Mouse (Mus musculus): ENCODE data around the gene Slc6a17. TPM values are rescaled to one million over a fixed set of nuclear protein-coding genes. Genes with fewer than 3 reads are reported as not detected.

Gene Slc6a17
- polyA plus RNA-seq, 1 experiment from 2014 or later = 8.3 TPM

GRCm38 (mm10) chr3:107459196-107459772, 58.5 kb downstream of the Slc6a17 start, which contains the start of gene Kcnc4:
Gene Kcnc4 (minus strand): TSS chr3:107459552.
- Histone ChIP-seq H3K36me3 (replicated peaks) (no peaks in the 10 kb centered on the region), H3K4me1 (peaks cover 28% of the 10 kb centered on the region), H3K9ac (peak within 1 kb of the TSS; percentile 60), H3K4me2 (peak within 1 kb of the TSS; percentile 99), H3K27ac (no peak within 1 kb of the TSS; the same call in 1 of the 2 replicates), H3K9me3 (no peaks in the 10 kb centered on the region), H3K27me3 (peaks cover 90% of the 10 kb centered on the region), H3K4me3 (replicated peaks) (peak within 1 kb of the TSS; percentile 58)
- peak; percentile 53 for ATAC-seq (ENCODE audit: low FRiP score)
- under 1% methylated on average over 68 of the region's 68 CpGs for WGBS

- 0 out of 2 replicates have a peak, but pooled peaks have one; percentile 15 for ATAC-seq (ENCODE audit: low FRiP score)
Observed at GRCm38 (mm10) chr3:107458528-107459195, 59.2 kb downstream of the Slc6a17 start.

GRCm38 (mm10) chr3:107458104-107458503, 59.7 kb downstream of the Slc6a17 start:
- Histone ChIP-seq H3K4me1 (peaks cover 28% of the 10 kb centered on the region), H3K4me2 (peak overlapping the region; percentile 99), H3K27me3 (peaks cover 87% of the 10 kb centered on the region), H3K4me3 (replicated peaks) (peak overlapping the region; percentile 58), H3K27ac (no peak overlapping the region), H3K36me3 (replicated peaks) (no peaks in the 10 kb centered on the region), H3K9me3 (no peaks in the 10 kb centered on the region), H3K9ac (0 out of 2 replicates have a peak overlapping the region, but pooled peaks have one; percentile 18)
- 2% methylated on average over 23 of the region's 23 CpGs for WGBS
- no peak for ATAC-seq (ENCODE audit: low FRiP score)

More at GRCm38 (mm10) chr3:107458528-107459195, 59.2 kb downstream of the Slc6a17 start:
- Histone ChIP-seq H3K9me3 (no peaks in the 10 kb centered on the region), H3K9ac (peak overlapping the region; percentile 60; the same call in 1 of the 2 replicates), H3K4me3 (replicated peaks) (peak overlapping the region; percentile 58), H3K27ac (no peak overlapping the region), H3K27me3 (peaks cover 91% of the 10 kb centered on the region), H3K4me2 (peak overlapping the region; percentile 99), H3K36me3 (replicated peaks) (no peaks in the 10 kb centered on the region), H3K4me1 (peaks cover 28% of the 10 kb centered on the region)
- WGBS = under 1% methylated on average over 51 of the region's 51 CpGs

- no peaks in the 10 kb centered on the region for H3K9me3 ChIP-seq
- no peak overlapping the region for H3K9ac ChIP-seq
- ATAC-seq (ENCODE audit: low FRiP score) = no peak
- peaks cover 21% of the 10 kb centered on the region for H3K4me1 ChIP-seq
- WGBS = 82% methylated on average over 4 of the region's 4 CpGs
- H3K4me3 ChIP-seq (replicated peaks) = no peak overlapping the region
- no peak overlapping the region for H3K27ac ChIP-seq
- no peak overlapping the region for H3K4me2 ChIP-seq
- H3K27me3 ChIP-seq = peaks cover 59% of the 10 kb centered on the region
- no peaks in the 10 kb centered on the region for H3K36me3 ChIP-seq (replicated peaks)
Observed at GRCm38 (mm10) chr3:107454280-107454679, 63.5 kb downstream of the Slc6a17 start.

- no peaks in the 10 kb centered on the region for H3K36me3 ChIP-seq (replicated peaks)
- H3K27me3 ChIP-seq = 0 out of 2 replicates have a peak, but pooled peaks cover 6% of the 10 kb centered on the region
- peaks cover 7% of the 10 kb centered on the region; the same call in 1 of the 2 replicates for H3K4me1 ChIP-seq
- H3K4me3 ChIP-seq (replicated peaks) = no peak overlapping the region
- H3K27ac ChIP-seq = no peak overlapping the region
- no peaks in the 10 kb centered on the region for H3K9me3 ChIP-seq
- no peak for ATAC-seq (ENCODE audit: low FRiP score)
- H3K4me2 ChIP-seq = no peak overlapping the region
- no peak overlapping the region for H3K9ac ChIP-seq
- WGBS = 86% methylated on average over 3 of the region's 3 CpGs
Observed at GRCm38 (mm10) chr3:107446822-107447221, 71.0 kb downstream of the Slc6a17 start.

GRCm38 (mm10) chr3:107443866-107444265, 74.0 kb downstream of the Slc6a17 start:
- peaks cover 2% of the 10 kb centered on the region; the same call in 1 of the 2 replicates for H3K4me1 ChIP-seq
- H3K4me2 ChIP-seq = no peak overlapping the region
- no peak overlapping the region for H3K9ac ChIP-seq
- no peak for ATAC-seq (ENCODE audit: low FRiP score)
- H3K27me3 ChIP-seq = 0 out of 2 replicates have a peak, but pooled peaks cover 6% of the 10 kb centered on the region
- H3K9me3 ChIP-seq = no peaks in the 10 kb centered on the region
- H3K4me3 ChIP-seq (replicated peaks) = no peak overlapping the region
- no peak overlapping the region for H3K27ac ChIP-seq
- WGBS = 75% methylated on average over 5 of the region's 5 CpGs
- H3K36me3 ChIP-seq (replicated peaks) = no peaks in the 10 kb centered on the region

GRCm38 (mm10) chr3:107442191-107442590, 75.6 kb downstream of the Slc6a17 start:
- H3K9me3 ChIP-seq = no peaks in the 10 kb centered on the region
- H3K9ac ChIP-seq = no peak overlapping the region
- H3K4me1 ChIP-seq = peaks cover 2% of the 10 kb centered on the region; the same call in 1 of the 2 replicates
- no peaks in the 10 kb centered on the region for H3K36me3 ChIP-seq (replicated peaks)
- no peak overlapping the region for H3K4me2 ChIP-seq
- no peak overlapping the region for H3K4me3 ChIP-seq (replicated peaks)
- no peak overlapping the region for H3K27ac ChIP-seq
- 78% methylated on average over 11 of the region's 11 CpGs for WGBS
- ATAC-seq (ENCODE audit: low FRiP score) = no peak
- 0 out of 2 replicates have a peak, but pooled peaks cover 6% of the 10 kb centered on the region for H3K27me3 ChIP-seq

GRCm38 (mm10) chr3:107441306-107441705, 76.5 kb downstream of the Slc6a17 start:
- no peaks in the 10 kb centered on the region for H3K36me3 ChIP-seq (replicated peaks)
- ATAC-seq (ENCODE audit: low FRiP score) = no peak
- no peaks in the 10 kb centered on the region for H3K9me3 ChIP-seq
- H3K4me1 ChIP-seq = peaks cover 2% of the 10 kb centered on the region; the same call in 1 of the 2 replicates
- H3K27ac ChIP-seq = no peak overlapping the region
- no peak overlapping the region for H3K4me3 ChIP-seq (replicated peaks)
- no peak overlapping the region for H3K9ac ChIP-seq
- WGBS = 84% methylated on average over 8 of the region's 8 CpGs
- H3K4me2 ChIP-seq = no peak overlapping the region
- 0 out of 2 replicates have a peak, but pooled peaks cover 6% of the 10 kb centered on the region for H3K27me3 ChIP-seq

- no peak overlapping the region for H3K4me3 ChIP-seq (replicated peaks)
- H3K9me3 ChIP-seq = no peaks in the 10 kb centered on the region
- WGBS = 82% methylated on average over 11 of the region's 11 CpGs
- H3K36me3 ChIP-seq (replicated peaks) = no peaks in the 10 kb centered on the region
- no peak overlapping the region for H3K27ac ChIP-seq
- H3K4me2 ChIP-seq = no peak overlapping the region
- no peak overlapping the region for H3K9ac ChIP-seq
- H3K4me1 ChIP-seq = peaks cover 2% of the 10 kb centered on the region
- H3K27me3 ChIP-seq = no peaks in the 10 kb centered on the region
- ATAC-seq (ENCODE audit: low FRiP score) = no peak
Observed at GRCm38 (mm10) chr3:107439280-107439679, 78.5 kb downstream of the Slc6a17 start.

GRCm38 (mm10) chr3:107437666-107438065, 80.2 kb downstream of the Slc6a17 start:
- no peak overlapping the region for H3K27ac ChIP-seq
- H3K27me3 ChIP-seq = no peaks in the 10 kb centered on the region
- H3K4me3 ChIP-seq (replicated peaks) = no peak overlapping the region
- no peaks in the 10 kb centered on the region for H3K36me3 ChIP-seq (replicated peaks)
- H3K9ac ChIP-seq = no peak overlapping the region
- no peaks in the 10 kb centered on the region for H3K9me3 ChIP-seq
- peaks cover 2% of the 10 kb centered on the region for H3K4me1 ChIP-seq
- H3K4me2 ChIP-seq = no peak overlapping the region
- WGBS = 88% methylated on average over 2 of the region's 2 CpGs
- no peak for ATAC-seq (ENCODE audit: low FRiP score)

- H3K27ac ChIP-seq = no peak overlapping the region
- no peaks in the 10 kb centered on the region for H3K36me3 ChIP-seq (replicated peaks)
- no peak overlapping the region for H3K4me3 ChIP-seq (replicated peaks)
- no peaks in the 10 kb centered on the region for H3K9me3 ChIP-seq
- H3K27me3 ChIP-seq = no peaks in the 10 kb centered on the region
- H3K9ac ChIP-seq = no peak overlapping the region
- peaks cover 1% of the 10 kb centered on the region for H3K4me1 ChIP-seq
- ATAC-seq (ENCODE audit: low FRiP score) = no peak
- H3K4me2 ChIP-seq = no peak overlapping the region
- WGBS = 68% methylated on average over 6 of the region's 6 CpGs
Observed at GRCm38 (mm10) chr3:107436434-107436833, 81.4 kb downstream of the Slc6a17 start.

- no peak overlapping the region for H3K27ac ChIP-seq
- H3K9ac ChIP-seq = no peak overlapping the region
- H3K36me3 ChIP-seq (replicated peaks) = no peaks in the 10 kb centered on the region
- H3K4me2 ChIP-seq = no peak overlapping the region
- H3K27me3 ChIP-seq = no peaks in the 10 kb centered on the region
- H3K4me3 ChIP-seq (replicated peaks) = no peak overlapping the region
- 69% methylated on average over 9 of the region's 9 CpGs for WGBS
- H3K9me3 ChIP-seq = no peaks in the 10 kb centered on the region
- H3K4me1 ChIP-seq = peaks cover 5% of the 10 kb centered on the region
- no peak for ATAC-seq (ENCODE audit: low FRiP score)
Observed at GRCm38 (mm10) chr3:107433614-107434013, 84.2 kb downstream of the Slc6a17 start.
